Mouse (Mus musculus) ovary, adult 18-20 months (tissue): ENCODE results near the gene Zcchc8.

ENCODE experiments used
- DNase-seq: peaks from one replicate; pipeline ENCODE4 v3.0.0; 2022; ENCODE audit warnings: low spot score, mixed read lengths

Zcchc8 gene

GRCm38 (mm10) chr5:123683377-123684220 lies 37.3 kb downstream of the Zcchc8 start:
- DNase-seq, result no peak

GRCm38 (mm10) chr5:123683043-123683376 lies 37.9 kb downstream of the Zcchc8 start:
- no peak for DNase-seq

GRCm38 (mm10) chr5:123682372-123682771 lies 38.5 kb downstream of the Zcchc8 start:
- no peak for DNase-seq

GRCm38 (mm10) chr5:123679546-123680263 lies 41.2 kb downstream of the Zcchc8 start:
- no peak for DNase-seq

- DNase-seq, result no peak
Measured at GRCm38 (mm10) chr5:123679106-123679505, 41.8 kb downstream of the Zcchc8 start.

- no peak for DNase-seq
Measured at GRCm38 (mm10) chr5:123675717-123676116, 45.2 kb downstream of the Zcchc8 start.

GRCm38 (mm10) chr5:123675221-123675620 lies 45.7 kb downstream of the Zcchc8 start:
- DNase-seq, result no peak

GRCm38 (mm10) chr5:123671473-123671820 lies 49.5 kb downstream of the Zcchc8 start:
- no peak for DNase-seq

- DNase-seq, result no peak
Measured at GRCm38 (mm10) chr5:123670800-123671472, 50.0 kb downstream of the Zcchc8 start.

GRCm38 (mm10) chr5:123669991-123670799 lies 50.7 kb downstream of the Zcchc8 start:
- DNase-seq, result peak; percentile 43

- no peak for DNase-seq
Measured at GRCm38 (mm10) chr5:123667915-123668314, 53.0 kb downstream of the Zcchc8 start.

- no peak for DNase-seq
Measured at GRCm38 (mm10) chr5:123665956-123666355, 54.9 kb downstream of the Zcchc8 start.

- no peak for DNase-seq
Measured at GRCm38 (mm10) chr5:123664329-123664728, 56.6 kb downstream of the Zcchc8 start.

- DNase-seq, result peak; percentile 36
Measured at GRCm38 (mm10) chr5:123662059-123662458, 58.8 kb downstream of the Zcchc8 start.

- DNase-seq, result no peak
Measured at GRCm38 (mm10) chr5:123661602-123662001, 59.3 kb downstream of the Zcchc8 start.

GRCm38 (mm10) chr5:123657651-123658050 lies 63.2 kb downstream of the Zcchc8 start:
- DNase-seq, result no peak

- no peak for DNase-seq
Measured at GRCm38 (mm10) chr5:123654937-123655336, 66.0 kb downstream of the Zcchc8 start.

GRCm38 (mm10) chr5:123653287-123653801 lies 67.6 kb downstream of the Zcchc8 start:
- peak; percentile 50 for DNase-seq

- no peak for DNase-seq
Measured at GRCm38 (mm10) chr5:123650825-123651224, 70.1 kb downstream of the Zcchc8 start.
